Mouse (Mus musculus) heart, embryonic 14.5 days (tissue): ENCODE measurements around the gene Fam49a. TPM values are rescaled to one million over a fixed set of nuclear protein-coding genes. Genes with fewer than 3 reads are reported as not detected.

ENCODE experiments used
- ATAC-seq: fragments of 200-750 bp; cut with Nextera tagmentation; 2 replicates; pipeline ENCODE4 v1.8.0; 2017; ENCODE audit warnings: low read depth, moderate TSS enrichment; ENCODE audit not compliant: insufficient number of reproducible peaks, insufficient read depth, low FRiP score
- H3K27ac ChIP-seq, 2 experiments: fragments of 200-500 bp in 1 of 2; fragments of 300-500 bp in 1 of 2; sonication (generic) in 1 of 2; replicated peaks in 1 of 2; 2 replicates each; pipeline ENCODE4 v1.5.1; 2012 to 2014; ENCODE audit warnings: low read depth in 2 of 2, low read length in 2 of 2, control low read depth in 1 of 2, mild to moderate bottlenecking in 1 of 2, mixed read lengths in 1 of 2; ENCODE audit not compliant: control insufficient read depth in 1 of 2, insufficient read depth in 1 of 2
- H3K27me3 ChIP-seq: fragments of 300-500 bp; sonication (generic); 2 replicates; pipeline ENCODE4 v1.6.1; 2014; ENCODE audit warnings: mild to moderate bottlenecking, low read length, control low read depth; ENCODE audit not compliant: control insufficient read depth, insufficient read depth
- H3K36me3 ChIP-seq: fragments of 300-500 bp; sonication (generic); 2 replicates; pipeline ENCODE4 v1.6.1; 2014; ENCODE audit warnings: mild to moderate bottlenecking, control low read depth, low read length, mixed read lengths; ENCODE audit not compliant: control insufficient read depth, insufficient read depth
- H3K4me1 ChIP-seq, 2 experiments: fragments of 200-500 bp in 1 of 2; fragments of 300-500 bp in 1 of 2; sonication (generic) in 1 of 2; 2 replicates each; pipeline ENCODE4 v1.6.1; 2012 to 2014; ENCODE audit warnings: low read length in 2 of 2, control low read depth in 1 of 2, mixed read lengths in 1 of 2; ENCODE audit not compliant: control insufficient read depth in 2 of 2, insufficient read depth in 2 of 2
- H3K4me2 ChIP-seq: fragments of 300-500 bp; sonication (generic); 2 replicates; pipeline ENCODE4 v1.6.1; 2014; ENCODE audit warnings: mild to moderate bottlenecking, low read length
- H3K4me3 ChIP-seq, 2 experiments: fragments of 200-500 bp in 1 of 2; fragments of 300-500 bp in 1 of 2; sonication (generic) in 1 of 2; 2 replicates each; pipeline ENCODE4 v1.5.1; 2012 to 2014; ENCODE audit warnings: low read length in 2 of 2, mild to moderate bottlenecking in 2 of 2, control low read depth in 1 of 2, low read depth in 1 of 2, moderate library complexity in 1 of 2; ENCODE audit not compliant: control insufficient read depth in 1 of 2, insufficient read depth in 1 of 2
- H3K9ac ChIP-seq: fragments of 300-500 bp; sonication (generic); 2 replicates; pipeline ENCODE4 v1.6.1; 2014; ENCODE audit warnings: mild to moderate bottlenecking, low read length
- H3K9me3 ChIP-seq: fragments of 300-500 bp; sonication (generic); 2 replicates; pipeline ENCODE4 v1.6.1; 2016; ENCODE audit warnings: low read length, control low read depth; ENCODE audit not compliant: control insufficient read depth
- WGBS: fragments of 180-500 bp; shearing (Covaris S2); extraction: QIAGEN DNeasy Blood & Tissue Kit; methylation state at CpG from one replicate; pipeline ENCODE4 v1.1.7; 2014; 5-methylcytosine and 5-hydroxymethylcytosine counted together
- polyA plus RNA-seq: library from polyadenylated mRNA; unstranded; fragments of >200 nt; fragmentation: Nextera tagmentation; extraction: Ambion mirVana; gene quantifications from 2 replicates; pipeline ENCODE4 v1.2.1, GENCODE M21; 2014

The Fam49a gene
- polyA plus RNA-seq, 1 experiment from 2014 or later = 40.5 TPM

GRCm38 (mm10) chr12:12359923-12360322 is 98.0 kb downstream of the Fam49a start:
- Histone ChIP-seq H3K27ac (no peak overlapping the region), H3K4me1 (peaks cover 8 to 16% of the 10 kb centered on the region in 2 experiments), H3K9ac (no peak overlapping the region), H3K27me3 (no peaks in the 10 kb centered on the region), H3K36me3 (peaks cover 44% of the 10 kb centered on the region), H3K4me2 (no peak overlapping the region), H3K4me3 (no peak overlapping the region), H3K9me3 (no peaks in the 10 kb centered on the region)
- WGBS = 93% methylated on average over 5 of the region's 5 CpGs
- no peak for ATAC-seq

- no peaks in the 10 kb centered on the region; a peak in 1 of 4 replicates for H3K4me1 ChIP-seq
- ATAC-seq = no peak
- no peak overlapping the region for H3K27ac ChIP-seq
- no peak overlapping the region for H3K4me2 ChIP-seq
- no peaks in the 10 kb centered on the region for H3K27me3 ChIP-seq
- no peak overlapping the region for H3K4me3 ChIP-seq
- H3K9me3 ChIP-seq = no peaks in the 10 kb centered on the region
- no peak overlapping the region for H3K9ac ChIP-seq
- H3K36me3 ChIP-seq = peaks cover 66% of the 10 kb centered on the region
- WGBS = 92% methylated on average over 10 of the region's 10 CpGs
Observed at GRCm38 (mm10) chr12:12362371-12362770, 100.4 kb downstream of the Fam49a start.

DNA sequence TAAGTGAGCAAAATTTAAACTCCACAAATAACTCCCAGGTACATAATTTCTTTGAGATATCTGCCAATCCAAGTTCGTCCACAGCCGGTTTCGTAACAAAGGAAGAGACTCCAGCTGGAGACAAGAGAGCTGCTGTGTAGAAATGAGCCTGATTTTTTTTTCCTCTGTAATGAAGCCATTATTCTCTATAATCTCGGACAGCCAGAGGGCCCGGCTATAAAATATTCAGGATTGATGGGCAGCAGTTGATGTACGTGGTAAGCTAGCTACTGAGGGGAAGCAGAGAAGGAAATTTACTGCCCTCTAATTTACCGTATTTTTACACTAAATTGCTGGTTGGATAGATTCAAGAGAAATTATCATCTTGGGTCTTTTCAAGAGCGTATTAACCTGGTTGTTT is 102.3 kb downstream of the Fam49a start:
- Histone ChIP-seq H3K4me1 (no peaks in the 10 kb centered on the region), H3K9ac (no peak overlapping the region), H3K27me3 (no peaks in the 10 kb centered on the region), H3K36me3 (peaks cover 72% of the 10 kb centered on the region), H3K9me3 (no peaks in the 10 kb centered on the region), H3K27ac (no peak overlapping the region), H3K4me2 (no peak overlapping the region), H3K4me3 (no peak overlapping the region)
- no peak for ATAC-seq
- 94% methylated on average over 8 of the region's 8 CpGs for WGBS

- H3K9ac ChIP-seq = no peak overlapping the region
- H3K9me3 ChIP-seq = no peaks in the 10 kb centered on the region
- H3K27me3 ChIP-seq = no peaks in the 10 kb centered on the region
- no peaks in the 10 kb centered on the region for H3K4me1 ChIP-seq
- H3K27ac ChIP-seq = no peak overlapping the region
- ATAC-seq = no peak
- H3K36me3 ChIP-seq = peaks cover 70% of the 10 kb centered on the region
- no peak overlapping the region for H3K4me2 ChIP-seq
- H3K4me3 ChIP-seq = no peak overlapping the region
- WGBS = 69% methylated on average over 5 of the region's 5 CpGs
Observed at GRCm38 (mm10) chr12:12367423-12367822, 105.5 kb downstream of the Fam49a start.

DNA sequence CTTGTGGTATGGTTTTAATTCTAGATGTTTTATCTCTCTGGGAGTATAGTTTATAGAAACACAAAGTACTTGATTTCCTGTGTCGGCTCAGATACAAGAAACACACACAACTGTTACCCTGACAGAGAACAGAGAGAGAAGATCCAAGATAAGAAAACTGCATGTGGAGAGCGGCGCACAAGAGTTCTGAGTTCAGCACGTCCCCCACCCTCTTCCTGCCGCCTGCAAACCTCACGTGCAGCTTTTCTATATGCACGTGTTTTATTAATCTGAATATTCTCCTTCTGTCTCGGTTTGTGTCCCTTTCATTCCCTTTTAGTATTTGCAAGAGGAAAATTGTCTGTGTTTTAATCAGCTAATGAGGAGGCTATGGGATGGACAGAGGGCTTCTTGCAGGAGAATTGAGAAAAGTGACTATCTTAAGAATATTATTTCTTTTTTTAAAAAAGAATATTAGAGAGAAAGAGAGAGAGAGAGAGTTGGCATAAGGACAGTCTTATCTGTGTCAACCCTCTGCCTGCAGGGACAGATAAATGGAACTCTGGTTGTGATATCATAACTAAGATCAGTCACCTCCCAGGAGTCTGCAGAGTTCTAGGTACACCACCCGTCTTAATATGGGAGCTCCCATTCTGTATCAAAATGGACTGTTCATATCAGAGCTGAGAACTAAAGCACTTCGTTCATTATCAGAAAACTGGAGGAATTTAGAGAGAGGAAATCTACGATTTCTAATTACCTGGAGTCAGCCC is 111.3 kb downstream of the Fam49a start:
- WGBS = 76% methylated on average over 11 of the region's 11 CpGs
- H3K4me1 ChIP-seq = no peaks in the 10 kb centered on the region
- H3K36me3 ChIP-seq = peaks cover 36% of the 10 kb centered on the region

GRCm38 (mm10) chr12:12379056-12379455 is 117.1 kb downstream of the Fam49a start:
- Histone ChIP-seq H3K9ac (no peak overlapping the region), H3K4me1 (no peaks in the 10 kb centered on the region), H3K27ac (no peak overlapping the region), H3K27me3 (no peaks in the 10 kb centered on the region), H3K9me3 (no peaks in the 10 kb centered on the region; the same call in 1 of the 2 replicates), H3K36me3 (peaks cover under 1% of the 10 kb centered on the region), H3K4me2 (no peak overlapping the region), H3K4me3 (no peak overlapping the region)
- WGBS = 43% methylated on average over 2 of the region's 2 CpGs
- ATAC-seq = no peak

More for the DNA sequence above, 111.3 kb downstream of the Fam49a start:
- H3K9ac ChIP-seq = no peak overlapping the region
- H3K4me2 ChIP-seq = no peak overlapping the region
- no peak overlapping the region for H3K27ac ChIP-seq
- H3K4me3 ChIP-seq = no peak overlapping the region
- no peaks in the 10 kb centered on the region for H3K27me3 ChIP-seq
- H3K9me3 ChIP-seq = no peaks in the 10 kb centered on the region; the same call in 1 of the 2 replicates
- no peak for ATAC-seq

DNA sequence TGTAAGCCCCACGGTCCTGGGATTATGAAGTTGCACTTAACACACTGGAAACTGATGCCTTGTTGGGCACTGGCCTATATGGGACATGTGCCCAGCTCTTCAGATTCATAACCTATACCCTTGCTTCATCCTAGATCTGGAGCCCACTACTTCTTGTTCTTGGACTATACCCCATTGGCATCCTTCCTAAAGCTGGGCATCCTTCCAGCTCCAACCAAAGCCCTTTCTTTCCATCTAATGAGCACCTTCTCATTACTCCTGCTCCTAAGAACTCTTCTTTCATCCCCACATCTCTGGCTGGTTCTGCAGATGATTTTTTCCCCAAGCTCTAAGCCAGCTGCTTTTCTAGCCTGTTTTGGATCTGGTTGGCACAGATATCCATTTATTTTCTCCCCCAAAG is 127.3 kb downstream of the Fam49a start:
- Histone ChIP-seq H3K9me3 (no peaks in the 10 kb centered on the region), H3K4me2 (no peak overlapping the region), H3K36me3 (no peaks in the 10 kb centered on the region), H3K27ac (no peak overlapping the region), H3K9ac (no peak overlapping the region), H3K4me1 (0 out of 4 replicates have a peak, but pooled peaks cover 0 to 7% of the 10 kb centered on the region in 2 experiments), H3K4me3 (no peak overlapping the region), H3K27me3 (no peaks in the 10 kb centered on the region)
- WGBS = 79% methylated on average over 1 of the region's 1 CpGs
- ATAC-seq = no peak

DNA sequence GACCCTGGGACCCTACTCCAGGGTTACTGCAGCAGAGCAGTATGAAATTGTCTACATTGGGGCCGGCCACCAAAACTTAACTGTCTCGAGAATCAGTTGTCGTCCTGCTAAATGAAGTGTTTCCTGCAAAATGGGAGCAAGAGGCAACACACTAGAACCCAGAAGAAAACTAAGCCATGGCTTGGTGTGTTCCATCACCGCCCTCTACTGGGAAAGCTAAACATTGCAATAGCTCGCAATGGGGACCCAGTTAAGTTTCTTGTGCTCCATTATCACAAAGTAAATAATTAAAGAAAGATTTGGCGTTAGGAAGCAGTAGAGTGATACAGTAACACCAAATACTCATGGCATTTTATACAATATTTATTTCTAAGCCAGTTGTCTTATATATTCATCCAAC is 134.3 kb downstream of the Fam49a start:
- no peaks in the 10 kb centered on the region for H3K9me3 ChIP-seq
- H3K9ac ChIP-seq = no peak overlapping the region
- ATAC-seq = no peak
- H3K27me3 ChIP-seq = no peaks in the 10 kb centered on the region
- peaks cover 5 to 7% of the 10 kb centered on the region in 2 experiments; a peak in 2 of 4 replicates for H3K4me1 ChIP-seq
- H3K4me2 ChIP-seq = no peak overlapping the region
- H3K4me3 ChIP-seq = no peak overlapping the region
- 11% methylated on average over 6 of the region's 6 CpGs for WGBS
- no peaks in the 10 kb centered on the region for H3K36me3 ChIP-seq
- no peak overlapping the region for H3K27ac ChIP-seq
